Mouse (Mus musculus) brain, adult 2 months (tissue): ENCODE data around the gene Cass4.

ENCODE experiments used
- DNase-seq: peaks from one replicate; pipeline ENCODE4 v3.0.0; 2011; ENCODE audit warnings: low read depth, low spot score

Gene Cass4

DNA sequence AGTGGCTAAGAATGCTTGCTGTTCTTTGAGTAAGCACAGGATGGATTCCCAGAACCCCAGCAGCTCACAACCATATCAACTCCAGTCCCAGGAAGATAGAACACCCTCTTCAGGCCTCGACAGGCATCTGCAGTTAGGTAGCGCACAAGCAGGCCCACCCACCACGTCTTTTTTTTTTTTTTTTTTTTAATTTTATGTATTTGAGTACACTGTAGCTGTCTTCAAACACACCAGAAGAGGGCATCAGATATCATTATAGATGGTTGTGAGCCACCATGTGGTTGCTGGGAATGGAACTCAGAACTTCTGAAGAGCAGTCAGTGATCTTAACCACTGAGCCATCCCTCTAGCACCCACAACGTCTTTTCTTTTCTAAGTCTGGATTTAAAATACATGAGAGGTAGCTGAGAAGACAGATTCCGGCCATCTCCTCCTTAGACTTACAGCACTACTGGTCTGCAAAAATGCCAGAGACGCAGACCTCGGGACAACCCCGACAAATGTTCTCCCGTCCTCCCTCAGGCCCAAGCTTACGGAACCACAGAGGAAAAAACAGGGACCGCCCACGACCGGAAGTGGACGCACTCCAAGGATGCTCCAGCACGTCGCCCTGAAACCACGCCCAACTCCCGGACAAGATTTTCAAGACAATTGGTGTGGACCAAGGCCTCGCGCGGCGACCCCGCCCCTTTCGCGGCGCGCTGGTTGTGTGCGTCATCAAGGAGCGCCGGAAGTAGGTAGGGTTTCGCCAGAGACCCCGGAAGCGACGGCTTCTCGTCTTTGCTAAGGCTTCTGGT lies 46.4 kb downstream of the Cass4 start, which contains the start of gene Rtf2:
TSS of gene Rtf2 (plus strand) at position 714 of the 797 bp plus-strand sequence.
- peak; percentile 100 for DNase-seq

DNA sequence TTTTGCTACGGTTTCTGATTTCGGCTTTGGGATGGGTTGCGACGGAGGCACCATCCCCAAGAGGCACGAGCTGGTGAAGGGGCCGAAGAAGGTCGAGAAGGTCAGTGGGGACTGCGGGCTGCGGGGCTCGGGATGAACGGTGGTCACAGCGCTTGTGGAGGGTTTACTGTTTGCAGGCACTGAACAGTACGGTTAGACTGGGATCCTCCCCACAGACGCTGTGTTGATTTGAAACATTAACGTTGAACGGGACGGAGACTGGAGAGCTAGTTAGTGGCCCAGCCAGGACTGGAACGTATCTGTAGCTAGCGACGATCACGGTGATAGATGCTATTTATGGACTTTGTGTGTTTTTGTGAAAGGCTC lies 47.0 kb downstream of the Cass4 start:
- no peak for DNase-seq

DNA sequence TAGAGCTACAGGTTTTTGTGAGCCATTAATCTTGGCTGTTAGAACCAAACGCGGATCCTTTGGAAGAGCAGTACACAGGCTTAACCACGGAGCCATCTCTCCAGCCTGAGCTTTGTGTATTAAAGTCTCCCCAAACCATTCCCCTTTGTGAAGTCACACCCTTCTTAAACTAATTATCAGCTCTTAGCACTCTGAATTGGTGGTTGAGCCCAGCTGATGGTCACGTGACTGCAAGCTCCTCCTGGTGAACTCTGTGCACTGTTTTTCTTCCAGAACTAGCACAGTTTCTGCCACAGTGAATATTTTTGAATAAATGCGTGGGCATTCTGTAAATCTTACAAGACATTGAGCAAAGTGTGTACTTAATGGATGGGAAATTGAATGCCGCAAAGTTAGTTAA lies 47.6 kb downstream of the Cass4 start:
- DNase-seq, result peak; percentile 8

DNA sequence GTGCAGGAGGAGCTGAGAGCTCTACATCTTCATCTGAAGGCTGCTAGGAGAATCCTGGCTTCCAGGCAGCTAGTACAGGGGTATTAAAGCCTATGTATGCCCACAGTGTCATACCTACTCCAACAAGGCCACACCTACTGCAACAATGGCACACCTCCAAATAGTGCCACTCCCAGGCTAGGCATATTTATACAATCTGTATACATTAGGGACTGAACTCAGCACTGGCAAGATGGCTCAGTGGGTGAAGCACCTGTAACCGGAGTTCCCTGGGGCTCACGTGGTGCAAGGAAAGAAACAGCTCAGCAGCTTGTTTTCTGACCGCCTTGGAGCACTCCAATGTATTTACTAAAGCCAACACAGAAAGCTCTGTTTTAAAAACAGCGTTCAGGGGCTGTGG lies 52.0 kb downstream of the Cass4 start:
- no peak for DNase-seq

DNA sequence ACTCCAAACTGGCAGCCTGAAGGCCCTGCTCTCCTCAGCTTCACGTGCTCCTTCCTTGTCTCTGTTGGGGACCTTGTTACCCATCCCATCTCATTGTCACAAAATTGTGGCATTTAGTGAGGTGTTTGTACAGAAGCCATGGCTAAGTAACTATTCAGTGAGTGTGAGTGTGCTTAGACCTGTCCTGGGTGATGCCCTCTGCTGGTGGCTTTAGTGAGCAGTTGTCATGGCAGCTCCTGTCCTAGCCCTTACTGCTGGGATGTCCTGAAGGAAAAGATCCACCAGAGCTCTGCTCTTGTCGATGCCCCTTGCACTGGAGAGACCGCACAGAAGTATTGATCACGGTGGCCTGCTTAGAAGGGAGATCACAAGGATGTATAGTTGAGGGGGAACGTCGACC lies 53.7 kb downstream of the Cass4 start:
- DNase-seq, result peak; percentile 32

DNA sequence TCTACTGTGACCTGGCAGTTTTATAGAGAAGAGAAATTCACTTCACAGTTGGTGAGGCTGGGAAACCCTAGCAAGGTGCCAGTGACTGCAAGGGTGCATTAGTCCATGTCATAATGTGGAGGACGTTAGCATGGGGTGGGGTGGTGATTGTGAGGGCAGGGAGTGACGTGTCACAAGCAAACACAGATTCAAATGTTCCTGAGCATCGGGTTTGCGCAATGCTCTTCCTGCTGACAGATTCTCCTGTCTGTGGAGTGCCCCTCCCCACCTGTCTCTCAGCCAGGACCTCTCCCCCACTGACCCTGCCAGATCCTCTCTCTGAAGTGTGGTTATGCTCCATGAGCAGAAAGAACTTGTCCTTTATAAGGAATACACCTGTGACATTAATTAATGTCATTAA lies 54.7 kb downstream of the Cass4 start:
- DNase-seq, result no peak

DNA sequence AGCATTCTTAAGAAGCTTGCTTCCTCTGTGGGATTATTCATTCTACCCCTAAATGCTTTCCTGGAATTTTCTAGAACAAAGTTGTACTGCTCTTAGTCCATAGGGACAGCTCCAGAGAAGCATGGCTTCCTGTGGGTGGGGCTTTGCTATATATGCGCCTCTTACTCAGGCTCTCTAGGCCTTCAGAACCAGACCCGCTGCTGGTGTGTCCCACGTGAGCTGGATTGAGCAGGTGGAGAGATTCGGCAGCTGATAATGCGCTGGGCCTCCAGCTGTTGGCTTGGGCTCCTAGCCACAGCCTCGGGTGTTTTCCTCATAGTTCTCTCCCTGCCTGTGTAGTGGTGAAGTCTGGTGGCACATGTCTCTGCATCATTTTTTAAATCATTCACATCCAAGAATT lies 57.0 kb downstream of the Cass4 start:
- no peak for DNase-seq

DNA sequence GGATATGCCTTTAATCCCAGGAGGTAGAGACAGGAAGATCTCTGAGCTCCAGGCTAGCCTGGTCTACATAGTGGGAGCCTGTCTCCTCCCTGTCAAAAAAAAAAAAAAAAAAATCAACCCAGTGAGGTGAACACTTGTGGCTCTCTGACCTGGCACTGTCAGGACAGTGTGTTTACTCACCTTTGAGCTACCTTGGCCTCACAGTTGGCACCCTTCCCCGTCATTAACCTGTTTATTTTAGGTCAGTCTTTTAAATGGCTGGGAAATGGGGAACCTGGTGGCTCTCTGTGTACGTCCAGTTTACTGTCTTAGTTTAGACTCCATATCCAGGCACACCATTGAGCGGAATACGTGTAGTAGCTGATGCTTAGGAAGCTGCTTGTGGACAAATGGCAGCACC lies 58.4 kb downstream of the Cass4 start:
- DNase-seq, result no peak

DNA sequence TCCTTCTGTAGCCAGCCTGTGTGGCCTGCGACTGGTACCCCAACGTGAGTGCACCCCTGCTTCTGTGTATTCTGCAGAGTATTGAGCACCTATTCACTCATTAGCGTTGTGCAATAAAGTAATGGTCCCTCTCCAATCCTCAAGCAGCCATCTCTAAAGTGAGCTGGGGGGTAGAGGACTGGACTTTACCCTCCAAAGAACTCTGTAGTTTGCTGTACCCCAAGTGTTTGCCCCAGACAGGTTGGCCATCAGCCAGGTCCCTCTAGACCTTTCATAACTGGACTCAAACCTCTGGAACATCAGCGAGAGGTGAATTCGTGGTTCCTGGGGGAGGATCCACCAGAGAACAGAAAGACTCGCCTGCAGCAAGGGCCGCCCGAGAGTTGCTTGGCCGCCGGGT lies 58.9 kb downstream of the Cass4 start:
- DNase-seq, result no peak

DNA sequence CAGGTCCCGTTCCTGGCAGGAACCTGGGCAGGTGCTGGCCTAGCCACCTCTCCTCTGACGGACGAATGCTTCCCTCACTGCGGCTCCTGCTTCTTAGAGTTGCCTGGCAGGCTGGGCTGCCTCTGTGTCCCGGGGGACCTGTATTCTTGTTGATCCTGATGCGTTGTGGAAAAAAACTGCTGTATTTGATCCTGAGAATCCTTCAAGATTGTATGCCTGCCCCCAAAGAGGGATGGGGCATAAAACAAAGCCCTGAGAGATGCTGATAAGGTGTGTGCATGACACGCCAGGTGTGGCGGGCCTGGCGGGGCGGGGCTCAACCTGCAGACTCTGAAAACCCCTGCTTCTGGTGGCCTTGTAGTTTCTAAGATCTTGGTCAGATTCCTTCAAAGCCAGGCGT lies 64.9 kb downstream of the Cass4 start, which contains the start of gene Gcnt7:
TSS of gene Gcnt7 (minus strand) at position 101 of the 400 bp plus-strand sequence.
- no peak for DNase-seq

DNA sequence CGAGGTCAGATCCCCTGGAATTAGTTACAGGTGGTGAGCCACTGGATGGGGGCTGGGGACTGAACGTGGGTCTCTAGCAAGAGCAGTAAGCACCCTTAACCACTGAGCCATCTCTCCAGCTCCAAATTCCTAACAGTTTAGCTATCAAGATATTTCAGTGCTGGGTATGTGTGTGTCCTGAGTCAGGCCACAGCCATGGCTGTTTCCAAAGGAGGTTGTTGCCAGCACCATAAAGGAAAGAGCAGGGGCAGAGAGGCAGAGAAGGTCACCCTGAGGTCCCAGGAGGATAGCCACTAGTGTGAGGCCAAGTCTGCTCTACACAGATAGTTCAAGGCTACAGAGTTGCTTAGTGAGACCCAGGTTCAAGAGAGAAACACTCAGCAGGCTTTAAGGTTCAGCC lies 67.1 kb downstream of the Cass4 start:
- no peak for DNase-seq

DNA sequence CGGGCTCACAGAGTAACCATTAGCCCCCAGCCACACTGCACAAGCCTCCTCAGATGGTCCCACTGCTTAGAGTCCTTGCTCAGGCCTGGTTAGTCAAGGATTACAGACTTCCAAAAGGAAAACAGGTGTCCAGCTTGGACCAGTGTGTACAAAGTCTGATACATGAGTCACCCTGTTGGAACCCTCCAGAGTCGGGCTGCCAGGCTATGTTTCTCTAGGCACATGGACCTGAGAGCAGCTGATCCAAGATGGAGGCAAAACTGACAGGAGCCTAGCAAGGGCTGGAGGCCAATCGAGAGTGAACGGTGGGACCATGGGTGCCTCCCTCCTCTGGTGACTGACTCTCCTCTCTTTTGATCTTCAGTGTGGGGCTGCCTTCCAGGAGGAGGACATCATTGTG lies 69.2 kb downstream of the Cass4 start:
- no peak for DNase-seq

DNA sequence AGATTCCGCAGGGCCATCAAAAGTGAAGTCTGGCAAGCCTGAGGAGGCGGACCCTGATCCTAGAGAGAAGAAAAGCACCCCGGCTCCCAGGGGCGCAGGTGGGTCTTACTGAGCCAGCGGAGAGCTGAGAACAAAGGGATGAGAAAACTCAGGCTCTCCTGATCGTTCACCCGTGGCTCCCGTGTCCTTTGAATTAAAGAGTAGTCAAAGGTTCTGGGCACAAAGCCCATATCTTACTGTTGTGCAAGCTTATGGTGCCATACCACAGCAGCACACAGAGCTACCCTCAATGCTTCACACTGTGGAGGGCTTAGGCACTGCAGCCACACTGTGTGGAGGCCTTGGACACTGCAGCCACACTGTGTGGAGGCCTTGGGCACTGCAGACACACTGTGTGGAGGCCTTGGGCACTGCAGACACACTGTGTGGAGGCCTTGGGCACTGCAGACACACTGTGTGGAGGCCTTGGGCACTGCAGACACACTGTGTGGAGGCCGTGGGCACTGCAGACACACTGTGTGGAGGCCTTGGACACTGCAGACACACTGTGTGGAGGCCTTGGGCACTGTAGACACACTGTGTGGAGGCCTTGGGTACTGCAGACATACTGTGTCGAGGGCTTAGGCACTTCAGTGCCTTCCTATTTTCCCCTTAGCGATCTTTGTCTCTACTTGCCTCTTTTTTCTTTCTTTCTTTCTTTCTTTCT lies 73.0 kb downstream of the Cass4 start:
- no peak for DNase-seq

DNA sequence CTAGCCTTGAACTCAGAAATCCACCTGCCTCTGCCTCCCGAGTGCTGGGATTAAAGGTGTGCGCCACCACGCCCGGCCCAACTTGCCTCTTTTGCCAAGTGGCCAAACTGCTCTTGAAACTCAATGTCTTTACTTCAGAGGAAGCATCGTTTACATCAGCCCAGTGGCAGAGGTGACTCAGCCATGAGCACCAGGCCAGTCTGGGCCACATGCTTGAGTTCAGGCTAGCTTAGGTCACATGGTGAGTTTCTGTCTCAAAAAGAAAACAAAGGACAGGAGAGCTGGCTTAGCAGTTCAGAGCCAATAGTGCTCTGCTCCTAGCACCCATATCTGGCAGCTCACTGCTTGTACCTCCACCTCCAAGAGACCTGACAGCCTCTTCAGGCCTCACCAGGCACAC lies 73.6 kb downstream of the Cass4 start:
- no peak for DNase-seq

DNA sequence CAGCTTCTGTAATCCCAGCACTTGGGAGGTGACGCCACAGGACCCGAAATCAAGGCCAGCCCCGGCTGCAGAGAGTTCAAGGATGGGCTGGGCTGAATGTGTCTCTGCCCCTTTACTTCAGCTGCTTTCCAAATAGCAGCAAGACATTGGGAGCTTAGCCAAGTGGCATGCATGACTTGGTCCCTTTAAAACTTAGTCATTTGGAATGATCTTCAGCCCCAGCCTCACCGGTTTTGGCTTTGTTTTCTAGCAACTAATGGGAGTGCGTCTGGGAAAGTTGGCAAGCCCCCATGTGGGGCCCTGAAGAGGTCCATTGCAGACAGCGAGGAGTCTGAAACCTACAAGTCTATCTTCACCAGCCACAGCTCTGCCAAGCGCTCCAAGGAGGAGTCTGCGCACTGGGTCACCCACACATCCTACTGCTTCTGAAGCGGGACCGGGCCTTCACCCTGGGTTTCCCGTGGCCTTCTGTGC lies 74.8 kb downstream of the Cass4 start:
- DNase-seq, result no peak

DNA sequence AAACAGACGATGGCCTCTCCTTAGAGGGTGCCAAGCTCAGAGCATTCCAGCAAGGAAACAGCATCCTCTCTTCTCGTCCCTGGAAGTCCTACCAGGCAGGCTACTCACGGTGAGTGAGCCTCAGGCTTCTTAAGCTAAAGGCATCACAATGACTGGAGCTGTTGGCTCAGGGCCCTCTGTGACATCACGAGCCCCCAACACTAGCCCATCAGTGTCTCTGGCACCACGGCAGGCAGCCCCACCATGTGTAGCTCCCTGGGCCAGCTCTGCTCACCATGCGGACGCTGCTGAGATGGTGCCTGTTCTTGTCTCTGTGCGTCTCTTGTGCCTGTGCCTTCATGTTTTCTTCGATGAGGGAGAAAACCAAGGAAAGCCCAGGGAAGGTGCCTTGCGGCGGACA lies 78.7 kb downstream of the Cass4 start, which contains the start of gene Fam209:
TSS of gene Fam209 (plus strand) at position 203 of the 400 bp plus-strand sequence.
- DNase-seq, result no peak

DNA sequence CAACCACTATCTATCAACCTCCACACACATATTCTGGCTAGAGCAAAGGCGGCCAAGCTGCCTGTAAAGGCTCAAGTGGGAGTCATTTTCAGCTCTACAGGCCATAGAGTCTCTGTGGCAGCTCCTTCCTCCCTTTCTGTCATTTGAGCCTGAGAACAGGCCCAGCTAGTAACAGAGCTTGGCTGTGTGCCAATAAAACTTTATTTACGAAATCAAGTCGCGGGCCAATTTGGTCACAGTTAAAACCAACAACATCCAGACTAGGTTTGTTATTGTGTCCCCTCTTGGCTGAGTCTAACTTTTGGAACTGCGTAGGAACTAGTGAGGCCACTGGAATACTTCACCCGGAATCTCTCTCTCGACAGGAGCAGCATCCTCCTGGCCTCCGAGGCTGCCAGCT lies 80.0 kb downstream of the Cass4 start:
- DNase-seq, result no peak

DNA sequence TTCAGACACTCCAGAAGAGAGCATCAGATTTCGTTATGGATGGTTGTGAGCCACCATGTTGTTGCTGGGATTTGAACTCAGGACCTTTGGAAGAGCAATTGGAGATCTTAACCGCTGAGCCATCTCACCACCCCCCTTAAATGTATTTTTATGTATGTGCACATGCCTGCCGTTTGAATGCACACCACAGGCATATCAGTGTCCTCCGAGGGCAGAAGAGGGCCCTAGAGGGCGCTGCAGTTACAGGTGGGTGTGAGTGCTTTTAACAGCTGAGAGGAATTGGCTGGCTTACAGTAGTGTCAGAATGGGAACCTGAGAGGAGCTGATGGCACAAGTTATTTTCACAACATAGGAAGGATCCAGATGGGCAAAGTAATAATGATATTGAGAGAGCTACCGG lies 81.4 kb downstream of the Cass4 start:
- peak; percentile 36 for DNase-seq

DNA sequence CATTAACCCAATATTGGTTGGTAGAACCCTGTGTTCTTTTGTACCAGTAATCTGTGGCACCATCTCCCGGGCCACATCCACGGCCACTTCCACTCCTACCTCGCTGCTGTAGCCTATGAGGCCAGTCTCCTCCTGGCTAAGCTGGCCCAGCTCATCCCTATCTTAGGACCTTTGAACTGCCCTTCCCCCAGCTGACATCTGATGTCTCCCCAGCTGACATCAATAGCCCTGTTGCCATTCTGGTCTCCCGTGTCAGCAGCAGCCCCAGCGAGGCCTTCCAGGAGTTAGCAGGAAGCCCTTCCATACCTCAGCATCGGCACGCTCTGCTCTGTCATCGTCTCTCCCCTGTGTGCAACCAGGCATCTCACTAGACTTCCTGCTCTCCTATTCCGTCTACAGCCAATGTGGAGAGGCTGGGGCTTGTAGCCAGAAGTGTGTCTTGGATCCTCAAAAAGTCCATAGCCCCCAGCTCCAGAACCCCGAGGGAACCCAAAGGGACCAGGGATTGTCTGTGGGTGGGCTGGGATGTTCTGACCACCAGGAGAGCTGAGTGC lies 83.2 kb downstream of the Cass4 start:
- DNase-seq, result no peak

DNA sequence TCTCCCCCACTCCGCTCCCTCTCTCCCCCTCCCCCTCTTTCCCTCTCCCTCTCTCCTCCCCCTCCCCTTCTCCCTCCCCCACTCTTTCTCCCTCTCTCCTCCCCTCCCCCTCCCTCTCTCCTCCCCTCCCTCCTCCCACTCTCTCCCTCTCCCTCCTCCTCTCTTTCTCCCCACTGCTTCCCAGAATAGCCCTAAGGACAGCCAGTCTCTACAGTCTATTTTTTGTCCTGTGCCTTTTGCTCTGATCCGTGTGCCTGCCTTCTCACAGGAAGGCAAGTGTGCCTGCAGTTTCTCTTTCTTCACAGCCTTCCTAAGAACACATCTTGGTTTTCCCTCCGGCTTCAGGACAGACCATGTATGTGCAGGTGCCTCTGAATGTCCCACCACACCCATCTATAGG lies 83.8 kb downstream of the Cass4 start:
- DNase-seq, result no peak

DNA sequence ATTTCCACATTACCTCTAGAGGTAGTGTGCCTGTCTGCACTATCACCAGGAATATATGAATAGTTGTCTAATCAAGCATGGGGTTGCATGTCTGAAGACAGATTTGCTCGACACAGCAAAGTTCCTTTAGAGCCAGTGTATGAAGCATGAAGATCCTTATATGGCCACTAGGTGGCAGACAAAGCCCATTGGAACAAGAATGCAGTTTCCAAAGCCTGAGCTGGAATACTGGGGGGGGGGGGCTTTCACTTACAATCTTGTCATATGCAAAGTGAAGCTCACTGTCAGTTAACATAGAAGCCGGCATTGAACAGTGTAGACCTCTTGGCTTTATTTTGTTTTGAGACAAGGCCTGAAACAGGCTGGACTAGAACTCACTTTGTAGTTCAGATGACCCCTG lies 84.3 kb downstream of the Cass4 start:
- peak; percentile 66 for DNase-seq

DNA sequence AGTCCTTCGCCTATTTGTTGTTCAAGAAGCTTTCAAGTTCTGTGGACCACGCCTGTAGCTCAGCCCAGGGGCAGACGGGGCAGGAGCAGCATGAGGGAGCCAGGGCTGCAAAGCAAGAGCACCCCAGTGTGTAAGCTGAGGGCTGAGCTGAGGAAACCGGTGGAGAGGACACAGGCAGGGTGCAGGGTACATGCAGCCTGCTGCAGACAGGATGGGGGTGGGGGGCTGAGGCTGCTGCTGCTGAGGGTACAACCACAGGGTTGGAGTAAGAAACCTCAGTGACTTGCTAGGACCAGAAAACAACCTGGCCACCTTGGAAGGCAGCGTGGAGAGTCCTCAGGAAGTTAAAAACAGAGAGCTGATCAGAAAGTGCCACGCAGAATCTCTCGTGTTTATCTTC lies 86.7 kb downstream of the Cass4 start:
- DNase-seq, result no peak
